Mouse (Mus musculus) fat pad, adult 2 months (tissue): ENCODE measurements at regions not wholly inside any gene's neighbourhood (a gene's known extent, or its start where the extent isn't known, plus 50 kb on each side); places are given as distances from the start of the nearest gene placed in this dataset.

Experiments
- DNase-seq: peaks from one replicate; pipeline ENCODE4 v3.0.0-alpha.2; 2011; ENCODE audit warnings: low read depth, low spot score; ENCODE audit errors: extremely low read depth

DNA sequence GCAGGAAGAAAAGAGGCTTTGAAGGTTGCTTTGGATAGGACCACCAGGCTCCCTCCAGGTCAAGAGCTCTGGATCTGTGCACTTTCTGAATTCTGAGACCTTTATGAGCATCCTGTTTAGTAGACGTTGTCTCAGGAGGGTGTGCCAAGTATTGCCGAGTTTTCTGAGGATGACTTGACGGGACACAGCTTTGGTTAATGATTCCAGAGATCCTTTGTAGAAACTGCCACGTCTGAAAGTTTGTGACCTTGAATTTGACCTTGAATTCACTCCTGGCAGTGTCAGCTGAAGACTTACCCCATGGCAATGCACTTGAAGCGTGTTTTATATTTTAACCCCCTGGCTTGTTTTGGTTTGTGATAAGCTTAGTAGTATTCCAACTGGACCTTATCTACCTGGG lies 58.0 kb upstream of the Ercc6l2 start:
- DNase-seq: no peak

DNA sequence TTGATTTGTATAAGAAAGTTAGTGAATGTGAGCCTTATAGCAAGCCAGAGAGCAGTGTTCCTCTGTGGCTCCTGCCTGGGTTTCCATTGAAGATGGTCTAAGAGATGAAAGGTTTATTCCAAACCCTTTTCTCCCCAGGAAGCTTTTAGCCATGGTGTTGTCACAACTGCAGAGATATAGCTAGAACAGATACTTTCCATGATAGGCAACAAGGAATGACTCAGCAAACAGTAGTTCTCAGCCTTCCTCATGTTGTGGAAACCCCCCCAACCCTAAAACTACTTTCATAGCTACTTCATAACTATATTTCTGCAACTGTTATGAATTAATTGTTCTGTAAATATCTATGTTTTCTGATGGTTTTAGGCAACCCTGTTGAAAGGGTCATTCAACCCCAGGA lies 53.5 kb upstream of the Ercc6l2 start:
- no peak for DNase-seq
